Mouse (Mus musculus) left cerebral cortex, adult 8-10 months (tissue): Measurements from ENCODE around the gene Asphd2. TPM values are rescaled to one million over a fixed set of nuclear protein-coding genes. Genes with fewer than 3 reads are reported as not detected.
"Not testable (repeated sequence)": the region's sequence is repeated elsewhere in the genome, so short reads cannot be mapped to it uniquely, and the experiment has no call there.

Experiments
- DNase-seq, 2 experiments: peaks; one replicate each; pipeline ENCODE4 v3.0.0; 2022; ENCODE audit warnings: low spot score in 2 of 2
- total RNA-seq, 4 experiments: library from RNA; stranded (reverse); gene quantifications; 2 replicates each; pipeline ENCODE4 v1.2.4; 2022

The Asphd2 gene
- total RNA-seq, result 100 to 1,000 TPM; 168 to 189 (median 175) TPM

GRCm38 (mm10) chr5:112394779-112395443, at the start of gene Asphd2:
Gene Asphd2 (minus strand): TSS chr5:112394866.
- peak; percentile 75 to 88 for DNase-seq

GRCm38 (mm10) chr5:112438535-112438934, 43.9 kb upstream of the Asphd2 start:
- no peak for DNase-seq

GRCm38 (mm10) chr5:112433004-112433403, 38.3 kb upstream of the Asphd2 start:
- peak in 1 of 2 experiments; percentile 92 for DNase-seq

- DNase-seq, result no peak
Measured at GRCm38 (mm10) chr5:112432033-112432432, 37.4 kb upstream of the Asphd2 start.

GRCm38 (mm10) chr5:112431120-112431775, 36.6 kb upstream of the Asphd2 start:
- no peak for DNase-seq

- DNase-seq, result peak in 1 of 2 experiments; percentile 60
Measured at GRCm38 (mm10) chr5:112428944-112429343, 34.3 kb upstream of the Asphd2 start.

- peak in 1 of 2 experiments; percentile 70 for DNase-seq
Measured at GRCm38 (mm10) chr5:112427283-112427682, 32.6 kb upstream of the Asphd2 start.

- DNase-seq, result no peak
Measured at GRCm38 (mm10) chr5:112426635-112427034, 32.0 kb upstream of the Asphd2 start.

GRCm38 (mm10) chr5:112419535-112419934, 24.9 kb upstream of the Asphd2 start:
- no peak for DNase-seq

GRCm38 (mm10) chr5:112418023-112418422, 23.4 kb upstream of the Asphd2 start:
- DNase-seq, result no peak

GRCm38 (mm10) chr5:112416673-112417072, 22.0 kb upstream of the Asphd2 start:
- no peak for DNase-seq

- not testable (repeated sequence) for DNase-seq
Measured at GRCm38 (mm10) chr5:112412781-112413180, 18.1 kb upstream of the Asphd2 start.

- peak in 1 of 2 experiments; percentile 68 for DNase-seq
Measured at GRCm38 (mm10) chr5:112411514-112412335, 17.1 kb upstream of the Asphd2 start.

- no peak for DNase-seq
Measured at GRCm38 (mm10) chr5:112411072-112411471, 16.4 kb upstream of the Asphd2 start.

GRCm38 (mm10) chr5:112409274-112409673, 14.6 kb upstream of the Asphd2 start:
- no peak for DNase-seq

- DNase-seq, result no peak
Measured at GRCm38 (mm10) chr5:112406017-112406416, 11.4 kb upstream of the Asphd2 start.

- DNase-seq, result no peak
Measured at GRCm38 (mm10) chr5:112402437-112402836, 7.8 kb upstream of the Asphd2 start.

GRCm38 (mm10) chr5:112399284-112399683, 4.6 kb upstream of the Asphd2 start:
- no peak for DNase-seq

GRCm38 (mm10) chr5:112396066-112396465, 1.4 kb upstream of the Asphd2 start:
- no peak for DNase-seq

- DNase-seq, result no peak
Measured at GRCm38 (mm10) chr5:112394415-112394763, 277 bp downstream of the Asphd2 start.

GRCm38 (mm10) chr5:112393741-112394414, 788 bp downstream of the Asphd2 start:
- DNase-seq, result no peak
